Mouse (Mus musculus) fibroblast of lung, adult 2 months (primary cell): ENCODE results near the gene Trub2.
"Not testable (repeated sequence)": the region's sequence is repeated elsewhere in the genome, so short reads cannot be mapped to it uniquely, and the experiment has no call there.

Experiments used
- DNase-seq: peaks from one replicate; pipeline ENCODE4 v3.0.0-alpha.2; 2011; ENCODE audit warnings: low read depth

Gene Trub2

GRCm38 (mm10) chr2:29787937-29788681 lies at the start of gene Trub2:
TSS of gene Trub2 (minus strand) at chr2:29788502.
- peak; percentile 53 for DNase-seq

DNA sequence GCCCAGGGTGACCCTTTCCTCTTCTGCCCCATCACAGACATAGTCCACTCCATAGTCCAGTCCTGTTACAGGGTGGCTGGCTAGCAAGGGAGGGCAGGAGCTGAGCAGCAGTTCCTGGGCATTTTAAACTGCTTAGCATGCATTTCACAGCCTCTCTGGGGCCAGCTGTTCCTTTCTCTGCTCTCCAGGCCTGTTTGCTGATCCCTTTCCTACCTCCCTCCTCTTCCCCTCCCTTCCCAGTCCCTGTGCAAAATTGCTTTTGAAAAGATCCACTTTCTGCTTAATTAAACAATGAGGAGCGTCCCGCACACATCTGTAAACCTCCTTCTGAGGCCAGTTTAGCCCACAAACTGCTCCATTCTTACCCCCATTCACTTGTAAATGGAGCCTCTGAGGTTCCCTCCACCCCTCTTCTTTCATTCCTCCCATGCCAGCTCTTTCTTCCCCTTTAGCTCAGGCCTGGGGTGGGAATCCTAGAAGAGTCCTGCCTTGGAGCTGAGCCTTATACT lies 47.1 kb upstream of the Trub2 start:
- no peak for DNase-seq

GRCm38 (mm10) chr2:29833796-29834195 lies 45.5 kb upstream of the Trub2 start:
- no peak for DNase-seq

GRCm38 (mm10) chr2:29831106-29831505 lies 42.8 kb upstream of the Trub2 start:
- DNase-seq, result no peak

DNA sequence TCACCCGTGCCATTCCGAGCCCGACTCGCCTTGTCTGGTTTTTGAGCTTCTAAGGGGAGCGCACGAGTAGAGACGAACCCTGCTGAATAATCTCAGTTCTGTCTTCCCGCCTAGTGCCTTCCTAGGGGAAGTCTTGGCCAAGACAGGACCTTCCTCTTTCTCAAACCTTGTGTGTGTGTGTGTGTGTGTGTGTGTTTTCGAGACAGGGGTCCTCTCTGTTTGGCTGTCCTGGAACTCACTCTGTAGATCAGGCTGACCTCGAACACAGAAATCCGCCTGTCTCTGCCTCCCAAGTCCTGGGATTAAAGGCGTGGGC lies 39.4 kb upstream of the Trub2 start:
- DNase-seq, result no peak

GRCm38 (mm10) chr2:29826926-29827708 lies 38.8 kb upstream of the Trub2 start:
- peak; percentile 94 for DNase-seq

GRCm38 (mm10) chr2:29826318-29826925 lies 38.1 kb upstream of the Trub2 start:
- DNase-seq, result no peak

DNA sequence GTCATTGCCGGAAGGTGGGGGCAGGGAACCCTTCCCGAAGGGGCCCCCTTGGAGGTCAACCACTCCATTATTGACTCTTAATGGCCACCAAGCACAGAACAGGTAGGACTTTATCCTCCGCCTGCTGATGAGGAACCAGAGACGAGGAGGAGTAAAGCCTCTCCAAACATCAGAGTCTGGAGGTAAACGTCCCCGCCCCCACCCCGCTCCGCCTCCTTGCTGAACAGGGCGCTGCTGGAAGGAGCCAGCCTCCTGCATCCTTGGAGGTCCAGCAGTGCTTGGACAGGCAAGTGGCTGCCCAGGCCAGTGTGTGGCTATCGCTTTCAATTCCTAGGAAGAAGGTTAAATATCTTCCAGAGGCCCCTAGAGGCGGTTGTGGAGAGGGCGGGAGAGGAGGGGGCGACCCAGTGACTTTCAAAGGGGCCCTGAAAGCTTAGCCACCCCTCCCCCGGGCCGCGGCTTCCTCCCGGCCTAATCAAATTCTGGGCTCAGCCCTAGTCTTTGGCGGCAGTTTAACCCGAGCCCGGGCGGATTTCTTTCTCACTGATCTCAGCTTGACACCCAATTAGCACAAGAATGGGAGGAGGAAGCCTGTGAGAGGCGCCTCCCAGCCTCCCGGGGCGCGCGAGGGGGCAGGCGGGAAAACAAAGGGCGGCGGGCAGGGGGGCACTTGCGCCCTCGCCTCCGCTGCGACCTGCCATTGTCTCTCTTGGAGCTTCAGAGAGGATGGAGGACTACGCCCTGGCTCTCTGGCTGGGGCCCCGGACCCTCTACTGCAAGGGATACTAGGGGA lies 31.9 kb upstream of the Trub2 start, which contains the start of gene Urm1:
Gene Urm1, plus strand, starts transcription at position 51 of the 793 bp plus-strand sequence.
- DNase-seq, result no peak

GRCm38 (mm10) chr2:29819363-29819762 lies 31.1 kb upstream of the Trub2 start:
- DNase-seq, result no peak

GRCm38 (mm10) chr2:29817426-29818232 lies 29.3 kb upstream of the Trub2 start:
- peak; percentile 79 for DNase-seq

DNA sequence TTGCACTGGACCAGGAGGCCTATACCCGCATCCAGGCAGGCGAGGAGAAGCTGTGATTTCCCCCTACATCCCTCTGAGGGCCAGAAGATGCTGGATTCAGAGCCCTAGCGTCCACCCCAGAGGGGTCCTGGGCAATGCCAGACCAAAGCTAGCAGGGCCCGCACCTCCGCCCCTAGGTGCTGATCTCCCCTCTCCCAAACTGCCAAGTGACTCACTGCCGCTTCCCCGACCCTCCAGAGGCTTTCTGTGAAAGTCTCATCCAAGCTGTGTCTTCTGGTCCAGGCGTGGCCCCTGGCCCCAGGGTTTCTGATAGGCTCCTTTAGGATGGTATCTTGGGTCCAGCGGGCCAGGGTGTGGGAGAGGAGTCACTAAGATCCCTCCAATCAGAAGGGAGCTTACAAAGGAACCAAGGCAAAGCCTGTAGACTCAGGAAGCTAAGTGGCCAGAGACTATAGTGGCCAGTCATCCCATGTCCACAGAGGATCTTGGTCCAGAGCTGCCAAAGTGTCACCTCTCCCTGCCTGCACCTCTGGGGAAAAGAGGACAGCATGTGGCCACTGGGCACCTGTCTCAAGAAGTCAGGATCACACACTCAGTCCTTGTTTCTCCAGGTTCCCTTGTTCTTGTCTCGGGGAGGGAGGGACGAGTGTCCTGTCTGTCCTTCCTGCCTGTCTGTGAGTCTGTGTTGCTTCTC lies 27.5 kb upstream of the Trub2 start:
- DNase-seq, result no peak

DNA sequence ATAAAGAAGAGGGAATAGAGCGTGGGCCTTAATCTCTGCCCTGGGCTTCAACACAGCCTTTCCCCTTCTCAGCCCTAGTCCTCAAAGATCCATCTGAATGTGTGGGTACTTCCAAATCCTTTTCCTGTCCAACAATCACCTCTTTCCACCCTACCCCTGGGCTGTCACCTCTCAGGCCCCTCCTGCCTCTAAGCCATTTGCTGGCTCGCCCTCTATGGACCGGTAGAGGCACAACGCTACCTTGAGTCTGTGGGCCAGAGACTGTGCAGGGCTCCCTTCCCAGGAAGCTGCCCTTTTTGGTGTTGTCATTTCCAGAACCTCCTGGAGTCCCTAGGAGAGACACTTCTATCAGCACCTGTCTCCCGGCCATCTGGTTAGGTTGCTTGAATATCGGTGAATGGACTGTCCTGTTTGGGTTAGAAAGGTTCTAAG lies 15.1 kb upstream of the Trub2 start:
- no peak for DNase-seq

DNA sequence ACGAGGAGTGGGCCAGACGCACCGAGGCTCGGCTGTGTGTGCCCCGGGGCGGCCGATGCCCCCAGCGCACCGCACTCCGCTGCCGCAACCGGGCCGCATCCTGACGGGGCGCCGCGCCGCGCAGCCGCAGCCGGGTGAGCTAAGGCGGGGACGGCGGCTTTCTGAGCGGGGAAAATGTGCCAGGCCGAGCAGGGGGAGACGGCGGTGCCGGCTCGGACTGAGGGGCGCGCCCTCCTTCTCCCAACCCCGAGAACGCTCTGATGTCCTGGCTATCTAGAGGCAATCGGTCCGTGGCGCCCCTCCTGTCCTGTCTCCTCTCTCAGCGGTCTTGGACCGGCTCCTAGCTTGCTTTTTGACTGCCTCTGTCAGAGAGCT lies 14.5 kb upstream of the Trub2 start:
- no peak for DNase-seq

DNA sequence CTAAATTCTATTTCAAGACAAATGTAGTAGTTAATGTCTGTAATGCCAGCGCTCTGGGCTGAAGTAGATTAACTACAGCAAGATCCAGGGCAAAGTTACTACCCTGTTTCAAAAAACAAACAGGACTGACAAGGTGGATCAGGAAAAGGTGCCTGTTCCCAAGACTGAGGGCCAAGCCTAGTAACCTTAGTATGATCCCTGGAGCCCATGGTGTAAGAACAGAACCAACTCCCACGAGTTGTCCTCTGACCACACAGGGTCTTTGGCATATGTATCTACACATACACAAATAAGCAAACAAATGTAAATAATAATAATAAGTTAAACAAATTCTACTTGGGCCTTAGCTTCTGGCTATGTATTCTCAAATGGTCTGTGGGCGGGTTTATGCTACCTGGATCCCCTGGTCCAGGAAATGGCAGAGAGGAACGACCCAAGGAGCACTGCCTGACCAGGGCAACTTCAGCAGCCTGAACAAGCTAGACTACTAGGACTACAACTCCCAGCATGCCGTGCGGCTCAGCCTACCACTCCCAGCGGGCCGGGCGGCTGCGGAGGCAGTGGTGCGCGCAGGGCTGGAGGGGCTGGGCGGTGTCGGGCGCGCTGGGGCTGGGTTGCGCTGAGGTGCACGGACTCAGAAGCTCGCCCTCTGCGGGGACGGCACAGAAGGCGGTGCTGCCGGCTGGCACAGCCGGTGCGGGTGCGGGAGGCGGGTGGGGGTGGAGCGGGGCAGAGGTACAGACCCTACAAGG lies 13.9 kb upstream of the Trub2 start, which contains the start of gene Slc27a4:
Gene Slc27a4, plus strand, starts transcription at position 560 of the 752 bp plus-strand sequence.
- DNase-seq, result peak; percentile 76

GRCm38 (mm10) chr2:29792772-29793487 lies 4.6 kb upstream of the Trub2 start:
- DNase-seq, result no peak

GRCm38 (mm10) chr2:29787104-29787917 lies 991 bp downstream of the Trub2 start, which contains the start of gene Coq4:
TSS of gene Coq4 (plus strand) at chr2:29787493.
- DNase-seq, result peak; percentile 90

DNA sequence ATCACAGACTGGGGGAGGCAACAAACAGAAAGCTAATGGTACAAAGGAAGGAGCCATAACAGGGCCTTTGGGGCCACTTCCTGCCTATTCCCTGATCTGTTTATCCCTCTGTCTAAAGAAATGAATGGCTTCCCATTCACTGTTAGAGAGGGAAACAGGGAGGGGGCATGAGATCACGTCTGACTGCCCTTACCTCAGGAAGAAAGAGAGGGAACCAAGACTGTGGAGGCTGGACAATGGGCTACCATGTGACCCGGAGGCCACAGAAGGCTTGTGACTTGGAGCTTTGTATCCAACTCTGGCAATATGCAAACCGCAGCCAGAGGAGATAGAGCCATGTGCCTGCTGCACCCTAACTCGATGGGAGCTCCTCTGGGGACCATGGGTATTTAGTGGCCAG lies 4.0 kb downstream of the Trub2 start:
- no peak for DNase-seq

DNA sequence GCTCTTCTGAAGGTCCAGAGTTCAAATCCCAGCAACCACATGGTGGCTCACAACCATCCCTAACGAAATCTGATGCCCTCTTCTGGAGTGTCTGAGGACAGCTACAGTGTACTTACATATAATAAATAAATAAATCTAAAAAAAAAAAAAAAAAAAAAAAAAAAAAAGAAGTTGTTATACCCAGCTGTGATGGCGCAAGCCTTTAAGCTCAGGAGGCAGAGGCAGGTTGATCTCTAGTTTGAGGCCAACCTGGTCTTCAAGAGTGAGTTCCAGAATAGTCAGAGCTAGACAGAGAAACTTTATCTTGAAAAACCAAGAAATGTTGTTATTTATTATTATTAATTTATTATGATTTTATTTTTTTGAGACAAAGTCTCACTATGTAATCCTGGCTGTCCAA lies 7.0 kb downstream of the Trub2 start:
- DNase-seq, result not testable (repeated sequence)
